Mouse (Mus musculus) kidney, postnatal 0 days (tissue): ENCODE data around the gene Gm10271. TPM values are rescaled to one million over a fixed set of nuclear protein-coding genes. Genes with fewer than 3 reads are reported as not detected.

Source experiments
- ATAC-seq: fragments of 200-750 bp; cut with Nextera tagmentation; replicated peaks from 2 replicates; pipeline ENCODE4 v1.8.0; 2017; ENCODE audit warnings: low read depth, moderate number of reproducible peaks, moderate TSS enrichment, moderate library complexity; ENCODE audit not compliant: low FRiP score
- DNase-seq: peaks from one replicate; pipeline ENCODE4 v3.0.0-alpha.2; 2016; ENCODE audit warnings: low spot score
- H3K27ac ChIP-seq: fragments of 300-500 bp; sonication (generic); 2 replicates; pipeline ENCODE4 v1.5.1; 2014; ENCODE audit warnings: mild to moderate bottlenecking
- H3K27me3 ChIP-seq: fragments of 300-500 bp; sonication (generic); 2 replicates; pipeline ENCODE4 v1.6.1; 2014; ENCODE audit warnings: low read length, mixed read lengths; ENCODE audit not compliant: insufficient read depth
- H3K36me3 ChIP-seq: fragments of 300-500 bp; sonication (generic); 2 replicates; pipeline ENCODE4 v1.6.1; 2014; ENCODE audit warnings: low read length, mixed read lengths; ENCODE audit not compliant: insufficient read depth
- H3K4me1 ChIP-seq: fragments of 300-500 bp; sonication (generic); replicated peaks from 2 replicates; pipeline ENCODE4 v1.6.1; 2014; ENCODE audit warnings: antibody characterized with exemption, low read length, mixed read lengths; ENCODE audit not compliant: insufficient read depth
- H3K4me2 ChIP-seq: fragments of 300-500 bp; sonication (generic); 2 replicates; pipeline ENCODE4 v1.6.1; 2014; ENCODE audit warnings: mild to moderate bottlenecking, low read length, moderate library complexity, mixed read lengths
- H3K4me3 ChIP-seq: fragments of 300-500 bp; sonication (generic); replicated peaks from 2 replicates; pipeline ENCODE4 v1.5.1; 2014; ENCODE audit warnings: low read depth, low read length
- H3K9ac ChIP-seq: fragments of 300-500 bp; sonication (generic); 2 replicates; pipeline ENCODE4 v1.6.1; 2014; ENCODE audit warnings: low read depth, low read length
- H3K9me3 ChIP-seq: fragments of 300-500 bp; sonication (generic); replicated peaks from 2 replicates; pipeline ENCODE4 v1.6.1; 2016; ENCODE audit warnings: low read length, inconsistent platforms, mixed read lengths
- CTCF ChIP-seq: IDR thresholded peaks from 2 replicates; pipeline ENCODE4 v1.5.1; 2016; ENCODE audit warnings: antibody characterized with exemption, low read depth, mild to moderate bottlenecking, moderate library complexity
- WGBS: fragments of 180-500 bp; shearing (Covaris S2); extraction: QIAGEN DNeasy Blood & Tissue Kit; methylation state at CpG from one replicate; pipeline ENCODE4 v1.1.7; 2014; 5-methylcytosine and 5-hydroxymethylcytosine counted together
- polyA plus RNA-seq: library from polyadenylated mRNA; unstranded; fragments of >200 nt; fragmentation: Nextera tagmentation; extraction: Ambion mirVana; gene quantifications from 2 replicates; pipeline ENCODE4 v1.2.1, GENCODE M21; 2015

Gm10271 gene
- polyA plus RNA-seq, 1 experiment from 2014 or later: not detected

- no peaks in the 10 kb centered on the region for H3K9me3 ChIP-seq
- no peak overlapping the region for H3K9ac ChIP-seq
- no peaks in the 10 kb centered on the region for H3K4me1 ChIP-seq
- TF ChIP-seq CTCF: no peak
- H3K4me2 ChIP-seq: no peak overlapping the region
- H3K27me3 ChIP-seq: no peaks in the 10 kb centered on the region
- H3K27ac ChIP-seq: no peak overlapping the region
- H3K4me3 ChIP-seq: no peak overlapping the region
- H3K36me3 ChIP-seq: no peaks in the 10 kb centered on the region
- no peak for DNase-seq
- WGBS: 76% methylated on average over 6 of the region's 6 CpGs
- no peak for ATAC-seq
Measured at GRCm38 (mm10) chr10:117009691-117010090, 37.3 kb upstream of the Gm10271 start.

- Histone ChIP-seq H3K4me3 (no peak overlapping the region), H3K36me3 (no peaks in the 10 kb centered on the region), H3K4me1 (no peaks in the 10 kb centered on the region), H3K9me3 (no peaks in the 10 kb centered on the region), H3K4me2 (no peak overlapping the region), H3K27ac (no peak overlapping the region), H3K9ac (no peak overlapping the region), H3K27me3 (no peaks in the 10 kb centered on the region)
- 30% methylated on average over 12 of the region's 12 CpGs for WGBS
- ATAC-seq (no peak), DNase-seq (peak; percentile 52)
- no peak for TF ChIP-seq CTCF
Measured at GRCm38 (mm10) chr10:117005707-117006464, 33.5 kb upstream of the Gm10271 start.

- no peak for ATAC-seq
- Histone ChIP-seq H3K4me2 (no peak overlapping the region), H3K4me3 (no peak overlapping the region), H3K4me1 (no peaks in the 10 kb centered on the region), H3K27ac (no peak overlapping the region), H3K9me3 (no peaks in the 10 kb centered on the region), H3K36me3 (no peaks in the 10 kb centered on the region), H3K9ac (no peak overlapping the region), H3K27me3 (no peaks in the 10 kb centered on the region)
- 69% methylated on average over 5 of the region's 5 CpGs for WGBS
- DNase-seq: no peak
- TF ChIP-seq CTCF: no peak
Measured at GRCm38 (mm10) chr10:117004695-117005094, 32.3 kb upstream of the Gm10271 start.

- Histone ChIP-seq H3K9ac (no peak overlapping the region), H3K4me2 (no peak overlapping the region), H3K36me3 (no peaks in the 10 kb centered on the region), H3K27ac (no peak overlapping the region), H3K4me3 (no peak overlapping the region), H3K27me3 (no peaks in the 10 kb centered on the region), H3K4me1 (no peaks in the 10 kb centered on the region), H3K9me3 (no peaks in the 10 kb centered on the region)
- WGBS: 64% methylated on average over 12 of the region's 12 CpGs
- DNase-seq: no peak
- TF ChIP-seq CTCF: no peak
- no peak for ATAC-seq
Measured at GRCm38 (mm10) chr10:117000975-117001374, 28.6 kb upstream of the Gm10271 start.

GRCm38 (mm10) chr10:116998716-116999455 is 26.5 kb upstream of the Gm10271 start:
- TF ChIP-seq CTCF: peak; percentile 6; the same call in 1 of the 2 replicates
- ATAC-seq (no peak), DNase-seq (no peak)
- Histone ChIP-seq H3K36me3 (no peaks in the 10 kb centered on the region), H3K27me3 (no peaks in the 10 kb centered on the region), H3K27ac (no peak overlapping the region), H3K4me2 (no peak overlapping the region), H3K4me3 (no peak overlapping the region), H3K9ac (no peak overlapping the region), H3K9me3 (no peaks in the 10 kb centered on the region), H3K4me1 (no peaks in the 10 kb centered on the region)
- WGBS: 75% methylated on average over 17 of the region's 17 CpGs

GRCm38 (mm10) chr10:116996236-116996600 is 23.8 kb upstream of the Gm10271 start:
- no peak overlapping the region for H3K4me3 ChIP-seq
- H3K9me3 ChIP-seq: no peaks in the 10 kb centered on the region
- no peaks in the 10 kb centered on the region for H3K36me3 ChIP-seq
- ATAC-seq (peak; percentile 83), DNase-seq (no peak)
- no peak for TF ChIP-seq CTCF
- H3K4me1 ChIP-seq: no peaks in the 10 kb centered on the region
- no peak overlapping the region for H3K4me2 ChIP-seq
- H3K9ac ChIP-seq: no peak overlapping the region
- no peaks in the 10 kb centered on the region for H3K27me3 ChIP-seq
- H3K27ac ChIP-seq: no peak overlapping the region
- 39% methylated on average over 6 of the region's 6 CpGs for WGBS
